Mouse (Mus musculus): ENCODE data around the gene Fam241a. TPM values are rescaled to one million over a fixed set of nuclear protein-coding genes. Genes with fewer than 3 reads are reported as not detected.

Gene Fam241a
- 9.4 TPM for polyA plus RNA-seq (2014; fragmentation: Illumina TruSeq; extraction: RNeasy Lipid Tissue Mini Kit (QIAGEN cat#74804); ENCODE audit: low read depth, low replicate concordance)

DNA sequence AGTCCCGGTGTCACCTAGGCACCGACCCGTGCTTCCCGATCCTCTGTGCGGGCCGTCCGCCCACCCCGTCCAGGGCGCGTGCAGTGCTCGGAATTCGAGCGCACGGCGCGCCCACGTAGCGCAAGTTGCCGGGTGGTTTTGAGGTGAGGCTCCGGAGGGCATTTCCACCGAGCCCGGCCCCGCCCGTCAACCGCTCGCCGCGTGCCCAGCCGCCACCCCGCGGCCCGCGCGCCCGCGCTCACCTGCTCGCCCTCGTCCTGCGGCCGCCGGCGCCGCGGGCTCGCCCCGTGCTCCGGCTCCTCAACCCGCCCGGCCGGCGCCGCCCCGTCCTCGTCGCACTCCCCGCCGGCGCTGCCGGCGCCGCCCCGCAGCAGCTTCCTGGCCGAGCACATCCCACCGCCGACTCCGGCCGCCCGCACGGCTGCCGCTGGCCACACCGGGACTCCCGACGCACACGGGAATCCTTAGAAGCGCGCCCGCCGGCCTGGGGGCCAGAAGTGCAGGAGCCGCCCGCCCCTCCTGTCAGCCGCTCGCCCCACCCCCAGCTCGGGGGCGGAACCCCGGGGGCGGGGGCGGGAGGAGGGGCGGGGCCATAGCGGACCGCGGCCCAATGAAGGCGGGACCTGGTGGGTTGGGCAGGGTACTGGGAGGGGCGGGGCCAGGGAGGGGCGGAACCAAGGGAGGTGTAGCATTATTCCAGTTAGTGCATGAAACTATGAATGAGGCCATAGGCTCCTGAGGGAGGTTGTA lies at the start of gene Fam241a:
Fam241a (minus strand) TSS at position 533 of the 750 bp plus-strand sequence.

GRCm38 (mm10) chr3:127837154-127837865 lies 58.8 kb downstream of the Fam241a start, which contains the start of gene Ap1ar:
TSS of gene Ap1ar (minus strand) at chr3:127837523.

Other genes starting within 250 kb of the Fam241a start
- 5.2 TPM for gene Alpk1, start 115.8 kb downstream of the Fam241a start, polyA plus RNA-seq (2014; fragmentation: Illumina TruSeq; extraction: RNeasy Lipid Tissue Mini Kit (QIAGEN cat#74804); ENCODE audit: low read depth, low replicate concordance)
- gene Tifa, start 106.5 kb downstream of the Fam241a start, polyA plus RNA-seq (2014; fragmentation: Illumina TruSeq; extraction: RNeasy Lipid Tissue Mini Kit (QIAGEN cat#74804); ENCODE audit: low read depth, low replicate concordance), result 9.6 TPM
- 32.1 TPM for gene Ap1ar, start 58.8 kb downstream of the Fam241a start, polyA plus RNA-seq (2014; fragmentation: Illumina TruSeq; extraction: RNeasy Lipid Tissue Mini Kit (QIAGEN cat#74804); ENCODE audit: low read depth, low replicate concordance)

All from adipose tissue, adult 10 weeks (tissue).